Mouse (Mus musculus) ES-E14 (cell line): ENCODE measurements around the gene Foxp4. TPM values are rescaled to one million over a fixed set of nuclear protein-coding genes. Genes with fewer than 3 reads are reported as not detected.
A peak's percentile ranks its signal among the peaks of the same experiment; 100 is the strongest.

Experiments
- DNase-seq: peaks from one replicate; pipeline ENCODE4 v3.0.0-alpha.2; 2013; ENCODE audit warnings: low read depth, low spot score
- H3K27ac ChIP-seq: 2 replicates; pipeline ENCODE4 v1.5.1; 2012; ENCODE audit warnings: low read depth, mild to moderate bottlenecking, low read length, moderate library complexity, mixed read lengths; ENCODE audit not compliant: poor library complexity, insufficient read depth, severe bottlenecking
- H3K36me3 ChIP-seq: 2 replicates; pipeline ENCODE4 v1.6.1; 2012; ENCODE audit warnings: mild to moderate bottlenecking, low read length, moderate library complexity, mixed read lengths; ENCODE audit not compliant: control insufficient read depth, poor library complexity, insufficient read depth, severe bottlenecking
- H3K4me1 ChIP-seq, 2 experiments: fragments of 150-350 bp in 1 of 2; sonication (generic) in 1 of 2; 2 replicates each; pipeline ENCODE4 v1.6.1; 2012; ENCODE audit warnings: low read length in 2 of 2, mild to moderate bottlenecking in 1 of 2, mixed read lengths in 1 of 2; ENCODE audit not compliant: control insufficient read depth in 2 of 2, insufficient read depth in 2 of 2, poor library complexity in 1 of 2
- H3K4me3 ChIP-seq, 2 experiments: fragments of 150-350 bp in 1 of 2; sonication (generic) in 1 of 2; 2 replicates each; pipeline ENCODE4 v1.5.1; 2012; ENCODE audit warnings: low read length in 2 of 2, low read depth in 1 of 2, mild to moderate bottlenecking in 1 of 2, mixed read lengths in 1 of 2; ENCODE audit not compliant: insufficient read depth in 1 of 2, poor library complexity in 1 of 2, severe bottlenecking in 1 of 2
- H3K9ac ChIP-seq: 2 replicates; pipeline ENCODE4 v1.6.1; 2012; ENCODE audit warnings: low read depth, mild to moderate bottlenecking, low read length, mixed read lengths; ENCODE audit not compliant: poor library complexity, insufficient read depth, severe bottlenecking
- H3K9me3 ChIP-seq: fragments of 150-350 bp; sonication (generic); 2 replicates; pipeline ENCODE4 v1.6.1; 2012; ENCODE audit warnings: low read depth, mild to moderate bottlenecking, low read length; ENCODE audit not compliant: control insufficient read depth, insufficient read depth
- CHD2 ChIP-seq: IDR thresholded peaks from 2 replicates; pipeline ENCODE4 v1.6.1; 2014; ENCODE audit warnings: mild to moderate bottlenecking, low read depth, low read length, inconsistent platforms
- HCFC1 ChIP-seq: IDR thresholded peaks from 2 replicates; pipeline ENCODE4 v1.6.1; 2012; ENCODE audit warnings: low read length, inconsistent platforms, borderline replicate concordance; ENCODE audit not compliant: insufficient read depth
- MAFK ChIP-seq: IDR thresholded peaks from 2 replicates; pipeline ENCODE4 v1.6.1; 2014; ENCODE audit warnings: mild to moderate bottlenecking, low read depth, low read length, inconsistent platforms; ENCODE audit not compliant: insufficient read depth
- ZC3H11A ChIP-seq: IDR thresholded peaks from 2 replicates; pipeline ENCODE4 v1.6.1; 2012; ENCODE audit warnings: low read depth, mild to moderate bottlenecking, inconsistent platforms, low read length, borderline replicate concordance
- ZNF384 ChIP-seq: IDR thresholded peaks from 2 replicates; pipeline ENCODE4 v1.6.1; 2012; ENCODE audit warnings: low read depth, low read length, inconsistent platforms
- in situ Hi-C, 2 experiments: fragments of 600-800 bp; cut with MboI; formaldehyde crosslinking; loops; one replicate each; pipeline ENCODE4 v1.15.1; 2025; ENCODE audit warnings: low sequenced_read_pairs in 2 of 2, inconsistent platforms in 1 of 2; ENCODE audit not compliant: unreplicated experiment in 2 of 2
- total RNA-seq: library from RNA; depleted of rRNA; stranded (reverse); fragments of 300-350 nt; gene quantifications from 2 replicates; pipeline ENCODE4 v1.2.3, GENCODE M21; 2012

The Foxp4 gene
- total RNA-seq, 1 experiment, result 25.2 TPM

DNA sequence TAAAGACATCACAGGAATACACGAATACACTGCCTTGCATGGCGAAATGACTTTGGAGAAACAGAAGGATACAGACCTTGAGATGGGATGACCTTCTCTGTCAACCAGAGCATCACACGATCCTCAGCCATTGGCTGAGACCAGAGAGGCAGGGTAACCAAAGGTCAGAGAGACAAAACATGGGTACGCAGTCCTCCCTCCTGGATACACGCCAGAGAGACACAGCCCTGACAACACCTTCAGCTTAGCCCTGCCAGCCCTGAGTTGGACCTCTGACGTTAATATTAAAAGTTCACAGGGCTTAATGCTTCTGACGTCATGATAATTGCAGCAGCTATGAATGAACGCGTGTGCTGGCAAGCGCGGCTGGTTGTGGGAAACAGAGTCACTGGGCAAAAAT lies 78.8 kb downstream of the Foxp4 start:
- peaks cover 2 to 4% of the 10 kb centered on the region in 2 experiments; a peak in 1 of 4 replicates for H3K4me1 ChIP-seq
- H3K36me3 ChIP-seq, result no peaks in the 10 kb centered on the region
- H3K4me3 ChIP-seq, result no peak overlapping the region
- H3K27ac ChIP-seq, result no peak overlapping the region
- H3K9me3 ChIP-seq, result no peaks in the 10 kb centered on the region
- no peak for DNase-seq
- no peak overlapping the region for H3K9ac ChIP-seq
- TF ChIP-seq CHD2 (no peak), HCFC1 (no peak), MAFK (no peak), ZC3H11A (no peak), ZNF384 (no peak)
- in situ Hi-C loops, result no loop called here

DNA sequence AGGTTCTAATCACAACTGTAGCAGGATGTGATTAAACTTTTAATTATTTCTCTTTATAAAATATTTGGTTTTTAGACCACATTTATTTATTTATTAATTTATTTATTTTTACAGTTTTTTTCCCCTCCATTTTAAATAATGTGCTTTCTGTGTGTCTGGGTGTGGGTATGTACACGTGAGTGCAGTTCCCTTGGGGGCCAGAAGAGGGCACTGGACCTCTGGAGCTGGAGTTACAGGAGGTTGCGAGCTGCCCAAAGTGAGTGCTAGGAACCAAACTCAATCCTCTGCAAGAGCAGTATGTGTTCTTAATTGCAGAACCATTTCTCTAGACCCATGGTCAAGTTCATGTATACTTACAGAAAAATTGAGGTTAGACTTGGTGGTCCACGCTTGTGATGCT lies 81.0 kb downstream of the Foxp4 start:
- in situ Hi-C loops, result no loop called here
- H3K4me1 ChIP-seq, result peaks cover 2 to 4% of the 10 kb centered on the region in 2 experiments; a peak in 1 of 4 replicates

DNA sequence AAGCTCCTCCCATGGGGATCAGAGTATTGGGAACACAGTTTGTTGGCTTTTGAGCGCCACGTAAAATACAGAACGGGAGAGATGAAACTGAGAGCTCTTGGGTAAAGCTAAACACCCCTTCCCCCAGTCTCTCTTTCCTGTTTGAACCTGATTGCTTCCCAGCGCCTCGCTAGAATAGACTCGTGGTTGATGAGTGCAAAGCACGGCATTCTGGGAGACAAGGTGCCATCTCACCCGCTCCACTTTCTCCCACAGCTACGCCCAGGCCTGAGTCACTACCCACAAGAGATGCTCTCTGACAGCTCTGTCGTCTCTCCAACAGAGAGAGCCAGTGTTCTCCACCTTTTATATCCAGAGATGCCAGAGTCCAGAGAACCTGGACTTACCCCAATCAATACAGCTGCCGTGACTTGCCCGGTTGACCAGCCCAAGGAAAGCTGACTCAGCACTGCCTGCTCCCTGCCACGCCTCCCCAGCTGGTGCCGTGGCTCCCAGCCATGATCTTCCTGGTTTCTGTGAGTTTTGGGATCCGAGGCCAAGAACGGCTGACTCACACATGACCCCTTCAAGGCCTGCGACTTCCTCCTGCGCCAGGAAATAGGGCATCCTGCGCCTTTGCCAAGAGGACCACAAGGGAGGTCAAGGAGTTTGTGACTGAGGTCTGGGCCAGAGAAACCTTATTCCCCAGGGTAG lies 82.4 kb downstream of the Foxp4 start:
- no peak overlapping the region for H3K27ac ChIP-seq
- TF ChIP-seq MAFK, result peak; percentile 97
- TF ChIP-seq ZNF384, result no peak
- TF ChIP-seq CHD2, result no peak

More for the DNA sequence above, 81.0 kb downstream of the Foxp4 start:
- Histone ChIP-seq H3K9ac (no peak overlapping the region), H3K27ac (no peak overlapping the region), H3K9me3 (no peaks in the 10 kb centered on the region), H3K36me3 (no peaks in the 10 kb centered on the region), H3K4me3 (no peak overlapping the region)
- no peak for DNase-seq
- TF ChIP-seq ZC3H11A, result no peak
- TF ChIP-seq ZNF384, result no peak
- TF ChIP-seq CHD2, result no peak
- TF ChIP-seq MAFK, result no peak
- no peak for TF ChIP-seq HCFC1

DNA sequence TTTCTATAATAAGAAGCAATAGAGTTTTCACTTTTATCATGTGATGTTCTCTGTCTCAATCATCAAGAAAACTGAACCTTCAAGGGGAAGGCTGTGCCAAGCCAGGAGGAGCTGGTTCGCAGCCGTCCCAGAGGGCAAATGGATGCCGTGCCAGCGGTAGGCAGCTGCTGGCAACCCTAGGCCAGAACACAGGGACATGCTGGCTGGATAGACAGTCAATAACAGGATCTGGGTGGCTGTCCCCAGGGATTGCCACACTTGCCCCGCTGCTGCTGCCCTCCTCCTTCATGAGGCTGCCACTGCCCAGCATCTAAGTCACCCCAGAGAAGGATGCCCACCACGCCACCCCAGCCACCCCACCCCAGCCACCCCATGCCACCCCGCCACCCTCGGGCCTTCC lies 82.9 kb downstream of the Foxp4 start:
- no peaks in the 10 kb centered on the region for H3K9me3 ChIP-seq
- H3K4me3 ChIP-seq, result no peak overlapping the region
- no peak for TF ChIP-seq ZC3H11A
- no peak for DNase-seq
- H3K9ac ChIP-seq, result no peak overlapping the region
- in situ Hi-C loops, result no loop called here
- H3K36me3 ChIP-seq, result no peaks in the 10 kb centered on the region
- no peak overlapping the region for H3K27ac ChIP-seq
- peaks cover 2 to 4% of the 10 kb centered on the region in 2 experiments; a peak in 1 of 4 replicates for H3K4me1 ChIP-seq

More for the DNA sequence above, 82.4 kb downstream of the Foxp4 start:
- H3K9me3 ChIP-seq, result no peaks in the 10 kb centered on the region
- no peak overlapping the region for H3K4me3 ChIP-seq
- no peak overlapping the region for H3K9ac ChIP-seq
- in situ Hi-C loops, result no loop called here
- H3K36me3 ChIP-seq, result no peaks in the 10 kb centered on the region
- peaks cover 2 to 4% of the 10 kb centered on the region in 2 experiments; a peak in 1 of 4 replicates for H3K4me1 ChIP-seq
- no peak for DNase-seq

DNA sequence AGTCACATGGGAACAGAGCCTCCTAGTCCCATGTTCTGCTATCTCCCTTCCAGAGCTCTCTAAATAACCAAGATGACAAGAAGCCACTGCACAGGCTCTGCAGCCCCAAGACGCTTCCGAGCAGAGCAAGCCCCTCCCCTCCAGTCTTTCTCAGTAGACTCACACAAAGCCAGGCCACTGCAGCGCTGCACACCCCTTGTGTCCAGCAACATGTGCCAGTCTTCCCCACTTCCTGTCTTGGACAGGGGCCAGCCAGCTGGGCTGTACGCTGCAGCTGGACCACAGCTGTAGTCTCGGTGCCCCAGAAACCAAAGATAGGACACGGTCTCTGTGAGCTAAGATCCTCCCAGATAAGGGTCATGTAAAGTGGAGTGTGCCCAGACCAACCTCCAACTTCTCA lies 86.6 kb downstream of the Foxp4 start:
- Histone ChIP-seq H3K36me3 (no peaks in the 10 kb centered on the region), H3K27ac (no peak overlapping the region), H3K4me3 (no peak overlapping the region), H3K9me3 (no peaks in the 10 kb centered on the region), H3K4me1 (peaks cover 2 to 7% of the 10 kb centered on the region in 2 experiments; a peak in 1 of 4 replicates), H3K9ac (no peak overlapping the region)
- no peak for TF ChIP-seq ZC3H11A
- TF ChIP-seq ZNF384, result no peak
- no peak for TF ChIP-seq MAFK
- no peak for TF ChIP-seq CHD2
- no peak for TF ChIP-seq HCFC1
- in situ Hi-C loops, result no loop called here
- DNase-seq, result no peak
